Mouse (Mus musculus) megakaryocyte, embryonic 14.5 days (primary cell): ENCODE measurements around the gene Krt31. TPM values are rescaled to one million over a fixed set of nuclear protein-coding genes. Genes with fewer than 3 reads are reported as not detected.

ENCODE experiments used
- H3K27me3 ChIP-seq: replicated peaks from 2 replicates; pipeline ENCODE3; 2012; ENCODE audit warnings: inconsistent platforms
- H3K36me3 ChIP-seq: replicated peaks from 2 replicates; pipeline ENCODE3; 2012; ENCODE audit warnings: low read length, inconsistent platforms, mixed read lengths
- H3K4me1 ChIP-seq: 2 replicates; pipeline ENCODE4 v1.6.1; 2012; ENCODE audit warnings: inconsistent platforms
- H3K4me3 ChIP-seq: replicated peaks from 2 replicates; pipeline ENCODE3; 2012; ENCODE audit warnings: moderate library complexity, mild to moderate bottlenecking, inconsistent platforms
- H3K9me3 ChIP-seq: 2 replicates; pipeline ENCODE4 v1.6.1; 2012; ENCODE audit warnings: inconsistent platforms
- FLI1 ChIP-seq: IDR thresholded peaks from 2 replicates; pipeline ENCODE4 v1.6.1; 2012; ENCODE audit warnings: low read length, inconsistent platforms, mixed read lengths
- GATA1 ChIP-seq: IDR thresholded peaks from 3 replicates; pipeline ENCODE4 v1.6.1; 2012; ENCODE audit warnings: mixed read lengths, low read length, inconsistent platforms, borderline replicate concordance
- polyA plus RNA-seq: library from polyadenylated mRNA; stranded (reverse); fragments of >175 nt; gene quantifications from 2 replicates; pipeline ENCODE4 v1.2.3, GENCODE M21; 2012; ENCODE audit warnings: low replicate concordance; ENCODE audit not compliant: insufficient read depth

Krt31 gene
- polyA plus RNA-seq, 1 experiment, result not detected

GRCm38 (mm10) chr11:100010682-100011081 is 39.7 kb downstream of the Krt31 start:
- H3K4me1 ChIP-seq, result no peaks in the 10 kb centered on the region
- no peaks in the 10 kb centered on the region for H3K36me3 ChIP-seq
- no peaks in the 10 kb centered on the region for H3K9me3 ChIP-seq
- H3K4me3 ChIP-seq, result no peak overlapping the region
- no peaks in the 10 kb centered on the region for H3K27me3 ChIP-seq
- TF ChIP-seq GATA1 (no peak), FLI1 (no peak)

GRCm38 (mm10) chr11:100008336-100008735 is 42.0 kb downstream of the Krt31 start:
- H3K36me3 ChIP-seq, result no peaks in the 10 kb centered on the region
- no peak for TF ChIP-seq GATA1
- TF ChIP-seq FLI1, result no peak
- no peaks in the 10 kb centered on the region for H3K4me1 ChIP-seq
- H3K4me3 ChIP-seq, result no peak overlapping the region
- no peaks in the 10 kb centered on the region for H3K9me3 ChIP-seq
- no peaks in the 10 kb centered on the region for H3K27me3 ChIP-seq

GRCm38 (mm10) chr11:100006624-100007023 is 43.7 kb downstream of the Krt31 start:
- peaks cover 3% of the 10 kb centered on the region; the same call in 1 of the 2 replicates for H3K9me3 ChIP-seq
- H3K4me3 ChIP-seq, result no peak overlapping the region
- no peaks in the 10 kb centered on the region for H3K4me1 ChIP-seq
- TF ChIP-seq GATA1, result no peak
- TF ChIP-seq FLI1, result no peak
- H3K36me3 ChIP-seq, result no peaks in the 10 kb centered on the region
- no peaks in the 10 kb centered on the region for H3K27me3 ChIP-seq

- no peaks in the 10 kb centered on the region for H3K27me3 ChIP-seq
- peaks cover 3% of the 10 kb centered on the region; the same call in 1 of the 2 replicates for H3K9me3 ChIP-seq
- TF ChIP-seq FLI1, result no peak
- no peak for TF ChIP-seq GATA1
- H3K4me1 ChIP-seq, result no peaks in the 10 kb centered on the region
- no peaks in the 10 kb centered on the region for H3K36me3 ChIP-seq
- no peak overlapping the region for H3K4me3 ChIP-seq
Measured at GRCm38 (mm10) chr11:100005905-100006304, 44.4 kb downstream of the Krt31 start.

GRCm38 (mm10) chr11:100004846-100005245 is 45.5 kb downstream of the Krt31 start:
- Histone ChIP-seq H3K4me1 (no peaks in the 10 kb centered on the region), H3K4me3 (no peak overlapping the region), H3K9me3 (peaks cover 3% of the 10 kb centered on the region; the same call in 1 of the 2 replicates), H3K27me3 (no peaks in the 10 kb centered on the region), H3K36me3 (no peaks in the 10 kb centered on the region)
- no peak for TF ChIP-seq FLI1
- TF ChIP-seq GATA1, result no peak

- H3K9me3 ChIP-seq, result peaks cover 3% of the 10 kb centered on the region; the same call in 1 of the 2 replicates
- no peak overlapping the region for H3K4me3 ChIP-seq
- H3K27me3 ChIP-seq, result peaks cover 2% of the 10 kb centered on the region
- H3K36me3 ChIP-seq, result no peaks in the 10 kb centered on the region
- TF ChIP-seq FLI1 (no peak), GATA1 (no peak)
- no peaks in the 10 kb centered on the region for H3K4me1 ChIP-seq
Measured at GRCm38 (mm10) chr11:99999091-99999490, 51.3 kb downstream of the Krt31 start.

Other genes with a start within 250 kb of the Krt31 start
- gene Gm11554, start 246.1 kb downstream of the Krt31 start, polyA plus RNA-seq, result not detected in 2 replicates
- gene Krtap4-13, start 240.7 kb downstream of the Krt31 start, polyA plus RNA-seq, result not detected in 2 replicates
- gene Gm11564, start 234.9 kb downstream of the Krt31 start, polyA plus RNA-seq, result not detected in 2 replicates
- not detected in 2 replicates for gene 2300003K06Rik, start 212.5 kb downstream of the Krt31 start, polyA plus RNA-seq
- gene Krtap4-16, start 198.9 kb downstream of the Krt31 start, polyA plus RNA-seq, result not detected in 2 replicates
- not detected in 2 replicates for gene Gm11568, start 192.6 kb downstream of the Krt31 start, polyA plus RNA-seq
- not detected in 2 replicates for gene Gm11559, start 186.1 kb downstream of the Krt31 start, polyA plus RNA-seq
- gene Krtap9-1, start 177.2 kb downstream of the Krt31 start, polyA plus RNA-seq, result not detected in 2 replicates
- gene Gm11567, start 171.4 kb downstream of the Krt31 start, polyA plus RNA-seq, result not detected in 2 replicates
- not detected in 2 replicates for gene Krtap31-1, start 142.6 kb downstream of the Krt31 start, polyA plus RNA-seq
- not detected in 2 replicates for gene Gm11565, start 135.8 kb downstream of the Krt31 start, polyA plus RNA-seq
- not detected in 2 replicates for gene Krtap31-2, start 114.3 kb downstream of the Krt31 start, polyA plus RNA-seq
- not detected in 2 replicates for gene Krtap9-5, start 102.1 kb downstream of the Krt31 start, polyA plus RNA-seq
- not detected in 2 replicates for gene Krtap29-1, start 71.5 kb downstream of the Krt31 start, polyA plus RNA-seq
- not detected in 2 replicates for gene Krtap16-1, start 64.0 kb downstream of the Krt31 start, polyA plus RNA-seq
- gene Krtap17-1, start 56.6 kb downstream of the Krt31 start, polyA plus RNA-seq, result not detected in 2 replicates
- gene Krt33a, start 34.3 kb downstream of the Krt31 start, polyA plus RNA-seq, result not detected in 2 replicates
- not detected in 2 replicates for gene Krt33b, start 20.7 kb downstream of the Krt31 start, polyA plus RNA-seq
- gene Krt34, start 9.0 kb downstream of the Krt31 start, polyA plus RNA-seq, result not detected in 2 replicates
- gene Krt32, start 37.7 kb upstream of the Krt31 start, polyA plus RNA-seq, result not detected in 2 replicates
- gene Krt35, start 45.7 kb upstream of the Krt31 start, polyA plus RNA-seq, result not detected in 2 replicates
- gene Krt36, start 55.1 kb upstream of the Krt31 start, polyA plus RNA-seq, result not detected in 2 replicates
- gene Krt13, start 71.0 kb upstream of the Krt31 start, polyA plus RNA-seq, result not detected in 2 replicates
- gene Krt15, start 85.4 kb upstream of the Krt31 start, polyA plus RNA-seq, result not detected in 2 replicates
- gene Krt19, start 98.1 kb upstream of the Krt31 start, polyA plus RNA-seq, result not detected in 2 replicates
- not detected in 2 replicates for gene Krt9, start 142.7 kb upstream of the Krt31 start, polyA plus RNA-seq
- 1.2 TPM in 1 of 2 replicates, not detected in the other for gene Krt14, start 157.0 kb upstream of the Krt31 start, polyA plus RNA-seq
- gene Krt16, start 198.4 kb upstream of the Krt31 start, polyA plus RNA-seq, result not detected in 2 replicates
- gene Krt17, start 210.5 kb upstream of the Krt31 start, polyA plus RNA-seq, result 0.08 and 2.6 TPM in 2 replicates
- not detected in 2 replicates for gene Krt42, start 219.3 kb upstream of the Krt31 start, polyA plus RNA-seq